In the genomic region with DNA sequence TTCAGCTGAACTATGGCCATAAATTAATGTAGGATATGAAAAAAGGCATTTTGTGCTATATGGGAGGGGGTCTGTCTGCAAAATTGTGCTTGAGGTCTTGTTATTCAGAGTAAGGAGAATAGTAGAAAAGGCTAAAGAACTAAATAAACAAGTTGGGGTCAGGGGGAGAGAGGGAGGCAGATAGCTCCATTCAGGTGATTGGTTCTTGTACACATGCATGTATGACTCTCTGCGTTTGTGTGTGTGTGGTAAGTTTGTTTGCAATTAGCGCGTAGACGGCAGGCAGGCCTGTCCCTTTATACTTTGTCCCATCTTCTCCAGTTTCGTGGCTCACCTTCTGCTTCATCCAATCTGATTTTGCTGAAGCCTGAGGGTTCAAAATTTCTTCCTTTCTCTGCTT, we compare ENCODE assay signal across 26 mouse cellular contexts. TPM values are rescaled to one million over a fixed set of nuclear protein-coding genes. Genes with fewer than 3 reads are reported as not detected.
"Had no signal": no experiment of that assay in that cellular context is flagged by ENCODE, and none has a peak within 500 bp of the region (broad histone marks: within the 10 kb centered on the region; RNA-seq: fewer than 3 reads in every experiment).

No protein-coding gene starts in this region.

- H3K4me2 ChIP-seq: heart, embryonic 11.5 days; hindbrain, embryonic 13.5 days; hindbrain, embryonic 15.5 days; kidney, embryonic 15.5 days; limb, embryonic 13.5 days; limb, embryonic 15.5 days; liver, embryonic 11.5 days; liver, embryonic 13.5 days; liver, embryonic 15.5 days had no signal

- DNase-seq: gastrocnemius, postnatal 14 days; gastrocnemius, postnatal 36 days; heart, adult 11 months; heart, adult 2 months; heart, postnatal 10 days; kidney, adult 11 months; kidney, adult 2 months; kidney, adult 9 months; kidney, postnatal 14 days; kidney, postnatal 36 days; layer of hippocampus, adult 9-11 months; layer of hippocampus, postnatal 36 days; left cerebral cortex, postnatal 4 days; liver, embryonic 13.5 days had no signal

- H3K9ac ChIP-seq: hindbrain, embryonic 13.5 days; hindbrain, embryonic 15.5 days; kidney, embryonic 15.5 days; limb, embryonic 13.5 days; limb, embryonic 15.5 days; liver, embryonic 13.5 days; liver, embryonic 15.5 days had no signal

- H3K4me1 ChIP-seq: hindbrain, embryonic 13.5 days; hindbrain, embryonic 15.5 days; liver, embryonic 15.5 days had no signal

- H3K36me3 ChIP-seq: hindbrain, embryonic 13.5 days; hindbrain, embryonic 15.5 days; kidney, embryonic 15.5 days; limb, embryonic 13.5 days; limb, embryonic 15.5 days; liver, embryonic 13.5 days; liver, embryonic 15.5 days had no signal

- H3K27me3 ChIP-seq: hindbrain, embryonic 13.5 days; hindbrain, embryonic 15.5 days; kidney, embryonic 15.5 days; liver, embryonic 13.5 days had no signal

- H3K27ac ChIP-seq: heart, adult 2 months; hindbrain, embryonic 13.5 days; hindbrain, embryonic 15.5 days; hindbrain, postnatal 0 days; kidney, postnatal 0 days; limb, embryonic 13.5 days; limb, embryonic 15.5 days; liver, embryonic 13.5 days; liver, embryonic 15.5 days had no signal

- ATAC-seq: hindbrain, postnatal 0 days; intestine, embryonic 16.5 days had no signal

- H3K4me3 ChIP-seq: heart, adult 2 months; hindbrain, embryonic 13.5 days; hindbrain, embryonic 15.5 days; kidney, embryonic 15.5 days; limb, embryonic 13.5 days; limb, embryonic 15.5 days; liver, embryonic 13.5 days; liver, embryonic 15.5 days had no signal

- H3K9me3 ChIP-seq: hindbrain, embryonic 13.5 days; hindbrain, embryonic 15.5 days; kidney, embryonic 15.5 days; limb, embryonic 13.5 days; limb, embryonic 15.5 days; liver, embryonic 13.5 days; liver, embryonic 15.5 days had no signal

RNA-seq across cellular contexts. Expression of a gene that starts 57.6 kb away (rescaled TPM):
- polyA plus RNA-seq: heart, embryonic 11.5 days; limb, embryonic 11.5 days; limb, embryonic 15.5 days; liver, embryonic 11.5 days had no signal
